Comparison of ENCODE assay signal across 23 mouse cellular contexts in the genomic region with DNA sequence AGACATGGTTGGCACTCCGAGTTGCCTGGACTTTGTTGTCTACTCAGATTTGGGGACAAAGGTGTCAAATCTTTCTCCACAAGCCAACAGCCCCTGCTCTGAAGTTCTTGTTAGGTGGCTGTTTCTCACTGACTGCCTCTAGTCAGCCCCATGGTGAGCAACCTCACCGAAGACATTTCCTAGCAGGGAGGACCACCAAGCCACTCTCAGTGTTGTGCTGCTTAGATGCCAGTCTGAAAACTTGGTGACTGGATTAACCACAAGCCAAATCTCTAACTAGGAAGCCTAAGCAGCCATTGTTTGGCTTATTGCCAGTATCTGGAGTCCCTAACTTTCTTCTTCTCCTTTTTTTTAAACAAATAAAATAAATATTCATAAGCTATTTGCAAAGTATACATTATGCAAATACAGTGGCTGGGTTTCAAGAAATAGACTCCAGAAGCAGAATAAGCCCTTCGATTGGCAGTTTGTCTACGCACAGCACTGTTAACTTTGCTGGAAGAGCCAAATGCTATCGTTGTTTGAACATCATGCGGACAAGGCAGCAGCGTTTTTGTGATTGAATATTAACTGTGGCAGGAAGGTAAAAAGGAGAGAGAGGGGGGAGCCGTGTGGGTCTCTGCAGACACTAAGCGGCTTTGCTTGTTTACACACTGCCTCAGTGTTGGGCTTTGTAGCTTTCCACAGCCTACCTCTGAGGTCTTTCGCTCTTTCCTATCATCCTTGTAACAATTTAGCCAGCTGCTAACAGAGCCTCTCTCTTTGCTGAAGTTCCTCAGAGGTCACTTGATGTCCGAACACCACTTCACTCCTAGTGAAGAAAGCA.
DNase-seq lines count a peak whose midpoint lies in the region; ATAC-seq lines count a peak whose summit lies in the region.
"Had no signal": no experiment of that assay in that cellular context is flagged by ENCODE, and none has a peak within 500 bp of the region (broad histone marks: within the 10 kb centered on the region; RNA-seq: fewer than 3 reads in every experiment).

No protein-coding gene starts in this region.

- peak; percentile 81 for ATAC-seq in forebrain, embryonic 14.5 days
- no peak for ATAC-seq in forebrain, embryonic 12.5 days (ENCODE audit: low FRiP score)
- no peak for ATAC-seq in lung, embryonic 16.5 days (ENCODE audit: low read depth)
- ATAC-seq in embryonic facial prominence, embryonic 12.5 days (ENCODE audit: insufficient number of reproducible peaks, insufficient read depth, low FRiP score, low TSS enrichment) = 0 out of 2 replicates have a peak, but pooled peaks have one; percentile 41
- peak; percentile 36; the same call in 1 of the 2 replicates for ATAC-seq in midbrain, embryonic 16.5 days
- ATAC-seq: hindbrain, embryonic 16.5 days had no signal

- H3K9ac ChIP-seq in forebrain, embryonic 14.5 days (ENCODE audit: low read length) = no peak overlapping the region
- no peak overlapping the region for H3K9ac ChIP-seq in forebrain, embryonic 12.5 days
- H3K9ac ChIP-seq in lung, embryonic 16.5 days (ENCODE audit: low read length) = no peak overlapping the region
- no peak overlapping the region for H3K9ac ChIP-seq in embryonic facial prominence, embryonic 12.5 days
- no peak overlapping the region for H3K9ac ChIP-seq in midbrain, embryonic 16.5 days (ENCODE audit: low read depth, low read length)
- H3K9ac ChIP-seq: embryonic facial prominence, embryonic 15.5 days; limb, embryonic 12.5 days; liver, embryonic 15.5 days had no signal

- H3K4me3 ChIP-seq in forebrain, embryonic 14.5 days (ENCODE audit: low read depth, low read length) = no peak overlapping the region
- no peak overlapping the region for H3K4me3 ChIP-seq in forebrain, embryonic 12.5 days (replicated peaks)
- H3K4me3 ChIP-seq in lung, embryonic 16.5 days (ENCODE audit: low read length) = no peak overlapping the region
- H3K4me3 ChIP-seq in embryonic facial prominence, embryonic 12.5 days = no peak overlapping the region
- no peak overlapping the region for H3K4me3 ChIP-seq in midbrain, embryonic 16.5 days (ENCODE audit: low read depth, low read length)
- H3K4me3 ChIP-seq: embryonic facial prominence, embryonic 15.5 days; heart, adult 2 months; left cerebral cortex, adult 2 months; limb, embryonic 12.5 days; liver, embryonic 15.5 days had no signal

- H3K9me3 ChIP-seq in forebrain, embryonic 14.5 days (replicated peaks; ENCODE audit: control insufficient read depth, low read length) = no peaks in the 10 kb centered on the region
- no peaks in the 10 kb centered on the region for H3K9me3 ChIP-seq in forebrain, embryonic 12.5 days
- no peaks in the 10 kb centered on the region for H3K9me3 ChIP-seq in lung, embryonic 16.5 days (ENCODE audit: control insufficient read depth, low read length)
- no peaks in the 10 kb centered on the region for H3K9me3 ChIP-seq in embryonic facial prominence, embryonic 12.5 days
- no peaks in the 10 kb centered on the region for H3K9me3 ChIP-seq in midbrain, embryonic 16.5 days (replicated peaks; ENCODE audit: control insufficient read depth, low read length, poor library complexity, severe bottlenecking)
- H3K9me3 ChIP-seq: embryonic facial prominence, embryonic 15.5 days; limb, embryonic 12.5 days; liver, embryonic 15.5 days had no signal

- H3K36me3 ChIP-seq in forebrain, embryonic 14.5 days (ENCODE audit: control insufficient read depth, insufficient read depth, low read length) = no peaks in the 10 kb centered on the region
- no peaks in the 10 kb centered on the region for H3K36me3 ChIP-seq in forebrain, embryonic 12.5 days (replicated peaks)
- no peaks in the 10 kb centered on the region for H3K36me3 ChIP-seq in lung, embryonic 16.5 days (ENCODE audit: control insufficient read depth, insufficient read depth, low read length)
- no peaks in the 10 kb centered on the region for H3K36me3 ChIP-seq in embryonic facial prominence, embryonic 12.5 days
- no peaks in the 10 kb centered on the region for H3K36me3 ChIP-seq in midbrain, embryonic 16.5 days (ENCODE audit: control insufficient read depth, insufficient read depth, low read length)
- H3K36me3 ChIP-seq: embryonic facial prominence, embryonic 15.5 days; limb, embryonic 12.5 days; liver, embryonic 15.5 days had no signal

- peaks cover 36% of the 10 kb centered on the region for H3K4me1 ChIP-seq in forebrain, embryonic 14.5 days (ENCODE audit: control insufficient read depth, insufficient read depth, low read length)
- peaks cover 34% of the 10 kb centered on the region for H3K4me1 ChIP-seq in forebrain, embryonic 12.5 days
- peaks cover 15% of the 10 kb centered on the region for H3K4me1 ChIP-seq in lung, embryonic 16.5 days (replicated peaks; ENCODE audit: control insufficient read depth, insufficient read depth, low read length)
- peaks cover 33% of the 10 kb centered on the region for H3K4me1 ChIP-seq in embryonic facial prominence, embryonic 12.5 days
- H3K4me1 ChIP-seq in midbrain, embryonic 16.5 days (ENCODE audit: control insufficient read depth, insufficient read depth, low read length) = peaks cover 14% of the 10 kb centered on the region
- H3K4me1 ChIP-seq: liver, embryonic 15.5 days had no signal

- intact Hi-C loops in gastrocnemius, postnatal 36 days (cut with DNase I) = no loop called here

- WGBS in forebrain, embryonic 14.5 days = 23% methylated on average over 11 of the region's 11 CpGs
- WGBS in forebrain, embryonic 12.5 days = 42% methylated on average over 11 of the region's 11 CpGs
- 25% methylated on average over 11 of the region's 11 CpGs for WGBS in lung, embryonic 16.5 days
- WGBS in embryonic facial prominence, embryonic 12.5 days = 44% methylated on average over 11 of the region's 11 CpGs
- 32% methylated on average over 11 of the region's 11 CpGs for WGBS in midbrain, embryonic 16.5 days

- H3K27me3 ChIP-seq in forebrain, embryonic 14.5 days (replicated peaks; ENCODE audit: control insufficient read depth, insufficient read depth, low read length) = no peaks in the 10 kb centered on the region
- peaks cover 39% of the 10 kb centered on the region for H3K27me3 ChIP-seq in forebrain, embryonic 12.5 days
- no peaks in the 10 kb centered on the region for H3K27me3 ChIP-seq in lung, embryonic 16.5 days (ENCODE audit: control insufficient read depth, insufficient read depth, low read depth, low read length)
- H3K27me3 ChIP-seq in embryonic facial prominence, embryonic 12.5 days = no peaks in the 10 kb centered on the region
- H3K27me3 ChIP-seq in midbrain, embryonic 16.5 days (ENCODE audit: control insufficient read depth, insufficient read depth, low read depth, low read length) = no peaks in the 10 kb centered on the region
- H3K27me3 ChIP-seq: limb, embryonic 12.5 days; liver, embryonic 15.5 days had no signal

- H3K4me2 ChIP-seq in forebrain, embryonic 14.5 days (ENCODE audit: low read length) = peak overlapping the region; percentile 14; the same call in 1 of the 2 replicates
- H3K4me2 ChIP-seq in forebrain, embryonic 12.5 days = no peak overlapping the region
- no peak overlapping the region for H3K4me2 ChIP-seq in lung, embryonic 16.5 days (ENCODE audit: low read depth, low read length)
- no peak overlapping the region for H3K4me2 ChIP-seq in embryonic facial prominence, embryonic 12.5 days (replicated peaks)
- no peak overlapping the region for H3K4me2 ChIP-seq in midbrain, embryonic 16.5 days (ENCODE audit: low read length)
- H3K4me2 ChIP-seq: embryonic facial prominence, embryonic 15.5 days; limb, embryonic 12.5 days; liver, embryonic 15.5 days had no signal

- peak; percentile 88 for DNase-seq in forebrain, embryonic 14.5 days (ENCODE audit: low spot score)
- no peak for DNase-seq in lung, postnatal 14 days
- no peak for DNase-seq in gastrocnemius, postnatal 36 days
- DNase-seq in adrenal gland, adult 2 months = no peak
- DNase-seq: adrenal gland, adult 8-10 months; cerebellum, adult 2 months; gastrocnemius, postnatal 10 days; heart, adult 2 months; heart, postnatal 10 days; kidney, adult 18-20 months; kidney, postnatal 14 days; spleen, adult 18-20 months; thymus, postnatal 14 days had no signal

- H3K27ac ChIP-seq in forebrain, embryonic 14.5 days (ENCODE audit: low read depth, low read length) = 0 out of 2 replicates have a peak overlapping the region, but pooled peaks have one; percentile 2
- H3K27ac ChIP-seq in forebrain, embryonic 12.5 days = no peak overlapping the region
- 0 out of 2 replicates have a peak overlapping the region, but pooled peaks have one; percentile 3 for H3K27ac ChIP-seq in lung, embryonic 16.5 days (ENCODE audit: low read length)
- 0 out of 2 replicates have a peak overlapping the region, but pooled peaks have one; percentile 13 for H3K27ac ChIP-seq in embryonic facial prominence, embryonic 12.5 days
- H3K27ac ChIP-seq in midbrain, embryonic 16.5 days (ENCODE audit: low read length) = no peak overlapping the region
- H3K27ac ChIP-seq: embryonic facial prominence, embryonic 15.5 days; heart, adult 2 months; left cerebral cortex, adult 2 months; limb, embryonic 12.5 days; liver, embryonic 15.5 days; macrophage had no signal

Comparison
In these comparisons a context has a peak if more than half of its experiments do, and no peak if none do; other contexts are left out.
1. ATAC-seq: peak in forebrain, embryonic 14.5 days (single experiment), embryonic facial prominence, embryonic 12.5 days (single experiment) and midbrain, embryonic 16.5 days (single experiment); none in forebrain, embryonic 12.5 days (single experiment) and lung, embryonic 16.5 days (single experiment).
2. H3K27ac ChIP-seq: peak in forebrain, embryonic 14.5 days (single experiment), lung, embryonic 16.5 days (single experiment) and embryonic facial prominence, embryonic 12.5 days (single experiment); none in forebrain, embryonic 12.5 days (single experiment) and midbrain, embryonic 16.5 days (single experiment).